Mouse (Mus musculus) urinary bladder, postnatal 14 days (tissue): Measurements from ENCODE around the gene Mxd4.

ENCODE experiments used
- DNase-seq: peaks from one replicate; pipeline ENCODE4 v3.0.0; 2021; ENCODE audit warnings: low spot score

Mxd4 gene

GRCm38 (mm10) chr5:34187601-34188316 is at the start of gene Mxd4:
Gene Mxd4, minus strand, starts transcription at chr5:34187720.
- peak; percentile 99 for DNase-seq

- peak; percentile 29 for DNase-seq
Measured at GRCm38 (mm10) chr5:34235898-34236420, 48.4 kb upstream of the Mxd4 start.

GRCm38 (mm10) chr5:34235056-34235455 is 47.5 kb upstream of the Mxd4 start:
- no peak for DNase-seq

- no peak for DNase-seq
Measured at GRCm38 (mm10) chr5:34233221-34233515, 45.6 kb upstream of the Mxd4 start.

- DNase-seq = no peak
Measured at GRCm38 (mm10) chr5:34232481-34233220, 45.1 kb upstream of the Mxd4 start.

- no peak for DNase-seq
Measured at GRCm38 (mm10) chr5:34231901-34232300, 44.4 kb upstream of the Mxd4 start.

- no peak for DNase-seq
Measured at GRCm38 (mm10) chr5:34230599-34231485, 43.3 kb upstream of the Mxd4 start.

- no peak for DNase-seq
Measured at GRCm38 (mm10) chr5:34229503-34229902, 42.0 kb upstream of the Mxd4 start.

GRCm38 (mm10) chr5:34225516-34225915 is 38.0 kb upstream of the Mxd4 start:
- no peak for DNase-seq

- DNase-seq = no peak
Measured at GRCm38 (mm10) chr5:34224515-34224914, 37.0 kb upstream of the Mxd4 start.

- no peak for DNase-seq
Measured at GRCm38 (mm10) chr5:34220001-34220400, 32.5 kb upstream of the Mxd4 start.

GRCm38 (mm10) chr5:34218672-34219071 is 31.2 kb upstream of the Mxd4 start:
- DNase-seq = no peak

- no peak for DNase-seq
Measured at GRCm38 (mm10) chr5:34217756-34218155, 30.2 kb upstream of the Mxd4 start.

GRCm38 (mm10) chr5:34216025-34216424 is 28.5 kb upstream of the Mxd4 start:
- no peak for DNase-seq

GRCm38 (mm10) chr5:34213659-34214058 is 26.1 kb upstream of the Mxd4 start:
- DNase-seq = no peak

GRCm38 (mm10) chr5:34210279-34210678 is 22.8 kb upstream of the Mxd4 start:
- DNase-seq = peak; percentile 81

- DNase-seq = no peak
Measured at GRCm38 (mm10) chr5:34207503-34207902, 20.0 kb upstream of the Mxd4 start.

- DNase-seq = no peak
Measured at GRCm38 (mm10) chr5:34205788-34206187, 18.3 kb upstream of the Mxd4 start.

- no peak for DNase-seq
Measured at GRCm38 (mm10) chr5:34204911-34205310, 17.4 kb upstream of the Mxd4 start.

GRCm38 (mm10) chr5:34202006-34202405 is 14.5 kb upstream of the Mxd4 start:
- no peak for DNase-seq

GRCm38 (mm10) chr5:34201396-34201795 is 13.9 kb upstream of the Mxd4 start:
- no peak for DNase-seq

- DNase-seq = no peak
Measured at GRCm38 (mm10) chr5:34198615-34199014, 11.1 kb upstream of the Mxd4 start.
